Mouse (Mus musculus) adrenal gland, postnatal 14 days (tissue): ENCODE measurements around the gene Phkg2. TPM values are rescaled to one million over a fixed set of nuclear protein-coding genes. Genes with fewer than 3 reads are reported as not detected.

Experiments used
- DNase-seq: peaks from one replicate; pipeline ENCODE4 v3.0.0; 2021; ENCODE audit warnings: mixed read lengths
- long read RNA-seq, 2 experiments: library from polyadenylated mRNA; stranded (forward); transcript quantifications; one replicate each; pipeline ENCODE4 v2.0.0; 2021
- total RNA-seq: library from RNA; stranded (reverse); gene quantifications from 2 replicates; pipeline ENCODE4 v1.2.3, GENCODE M21; 2021

Phkg2 gene
- total RNA-seq: 36.6 and 44.4 TPM in 2 replicates
- long read RNA-seq, experiment 1, transcript Phkg2-201 (10 exons, 1,570 nt): major isoform, 16 of 33 reads
- long read RNA-seq, experiment 1, partial matches to known transcripts: 1 of 33 reads
- long read RNA-seq, experiment 1, other reads (novel, unspliced or antisense): 14 of 33 reads
- long read RNA-seq, experiment 2, transcript Phkg2-201 (10 exons, 1,570 nt): major isoform, 10 of 15 reads
- long read RNA-seq, experiment 2, partial matches to known transcripts: 3 of 15 reads
- long read RNA-seq, experiment 2, other reads (novel, unspliced or antisense): 1 of 15 reads

GRCm38 (mm10) chr7:127572895-127573471 lies at the start of gene Phkg2:
TSS of gene Phkg2 (plus strand) at chr7:127573340.
- DNase-seq: peak; percentile 97

- DNase-seq: no peak
These were observed 31.5 kb upstream of the Phkg2 start for GRCm38 (mm10) chr7:127541671-127542070.

GRCm38 (mm10) chr7:127549116-127549835 lies 23.9 kb upstream of the Phkg2 start:
- peak; percentile 59 for DNase-seq

- no peak for DNase-seq
These were observed 21.6 kb upstream of the Phkg2 start for GRCm38 (mm10) chr7:127551558-127551957.

- no peak for DNase-seq
These were observed 12.6 kb upstream of the Phkg2 start for GRCm38 (mm10) chr7:127560580-127560979.

- DNase-seq: no peak
These were observed 11.7 kb upstream of the Phkg2 start, which contains the start of gene Tmem265 for GRCm38 (mm10) chr7:127561340-127561858. TSS of gene Tmem265 (plus strand) at chr7:127561390.

- peak; percentile 74 for DNase-seq
These were observed 8.6 kb upstream of the Phkg2 start for GRCm38 (mm10) chr7:127564381-127565150.

GRCm38 (mm10) chr7:127573503-127574008 lies 416 bp downstream of the Phkg2 start:
- DNase-seq: no peak

GRCm38 (mm10) chr7:127574115-127574514 lies 975 bp downstream of the Phkg2 start:
- no peak for DNase-seq

- DNase-seq: no peak
These were observed 10.1 kb downstream of the Phkg2 start for GRCm38 (mm10) chr7:127583260-127583659.

- no peak for DNase-seq
These were observed 11.9 kb downstream of the Phkg2 start for GRCm38 (mm10) chr7:127585031-127585430.

- no peak for DNase-seq
These were observed 13.0 kb downstream of the Phkg2 start for GRCm38 (mm10) chr7:127586149-127586548.

- no peak for DNase-seq
These were observed 14.1 kb downstream of the Phkg2 start for GRCm38 (mm10) chr7:127587196-127587595.

GRCm38 (mm10) chr7:127588011-127588871 lies 15.1 kb downstream of the Phkg2 start, which contains the start of the genes Ccdc189 and Rnf40:
TSS of gene Ccdc189 (minus strand) at chr7:127588595.
TSS of gene Rnf40 (plus strand) at chr7:127588767.
- peak; percentile 97 for DNase-seq

- DNase-seq: no peak
These were observed 15.8 kb downstream of the Phkg2 start for GRCm38 (mm10) chr7:127588901-127589300.

- no peak for DNase-seq
These were observed 16.5 kb downstream of the Phkg2 start for GRCm38 (mm10) chr7:127589637-127590036.

GRCm38 (mm10) chr7:127591108-127591507 lies 18.0 kb downstream of the Phkg2 start:
- no peak for DNase-seq

- no peak for DNase-seq
These were observed 19.4 kb downstream of the Phkg2 start for GRCm38 (mm10) chr7:127592575-127592974.

GRCm38 (mm10) chr7:127596747-127597146 lies 23.6 kb downstream of the Phkg2 start:
- no peak for DNase-seq

- DNase-seq: no peak
These were observed 27.5 kb downstream of the Phkg2 start for GRCm38 (mm10) chr7:127600612-127601011.

GRCm38 (mm10) chr7:127601735-127602134 lies 28.6 kb downstream of the Phkg2 start:
- DNase-seq: no peak
